9 mouse cellular contexts compared by ENCODE assay signal in the genomic region with DNA sequence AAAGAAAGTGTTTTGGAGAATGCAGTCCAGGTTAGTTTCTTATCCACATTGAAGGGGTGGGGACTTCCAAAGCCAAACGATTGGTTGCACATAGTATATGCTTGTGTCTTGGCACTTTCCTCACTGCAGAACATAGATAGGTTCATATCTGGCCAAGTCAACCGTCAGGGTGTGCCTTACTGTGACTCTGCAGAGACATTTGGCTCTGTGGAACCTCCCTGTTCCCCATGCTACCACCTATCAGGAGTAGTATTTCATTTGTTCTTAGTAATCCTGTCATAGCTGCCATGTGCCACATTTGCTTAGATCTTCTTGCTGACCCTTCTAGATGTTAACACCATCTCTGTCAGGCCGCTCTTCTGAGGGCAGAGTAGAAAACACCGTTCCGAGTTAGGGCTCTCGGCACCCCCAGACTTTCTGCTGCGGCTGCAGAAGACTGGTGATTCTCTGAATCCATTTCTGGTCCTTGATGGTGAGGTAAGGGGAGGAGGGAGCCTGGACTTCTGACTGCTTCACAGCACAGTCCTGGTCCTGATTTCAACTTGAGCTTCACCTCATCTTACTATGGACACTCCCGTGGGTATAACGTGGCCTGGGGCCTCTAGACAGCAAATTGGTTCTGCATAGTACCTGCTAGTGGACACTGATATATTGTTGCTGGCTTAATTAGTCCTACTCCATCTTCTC. TPM values are rescaled to one million over a fixed set of nuclear protein-coding genes. Genes with fewer than 3 reads are reported as not detected.
DNase-seq lines count a peak whose midpoint lies in the region; ATAC-seq lines count a peak whose summit lies in the region.
"Had no signal": no experiment of that assay in that cellular context is flagged by ENCODE, and none has a peak within 500 bp of the region (broad histone marks: within the 10 kb centered on the region; RNA-seq: fewer than 3 reads in every experiment).

No protein-coding gene starts in this region.

- H3K27ac ChIP-seq in limb, embryonic 11.5 days (replicated peaks; ENCODE audit: low read depth, low read length), result no peak overlapping the region
- H3K27ac ChIP-seq in limb, embryonic 10.5 days, result no peak overlapping the region
- 0 out of 2 replicates have a peak overlapping the region, but pooled peaks have one; percentile 11 for H3K27ac ChIP-seq in embryonic facial prominence, embryonic 15.5 days (replicated peaks)
- peak overlapping the region; percentile 98 for H3K27ac ChIP-seq in liver, embryonic 11.5 days (ENCODE audit: low read depth, low read length)
- H3K27ac ChIP-seq: left cerebral cortex, adult 2 months had no signal

- no peaks in the 10 kb centered on the region for H3K4me1 ChIP-seq in limb, embryonic 11.5 days (ENCODE audit: control insufficient read depth, insufficient read depth, low read length)
- no peaks in the 10 kb centered on the region for H3K4me1 ChIP-seq in limb, embryonic 10.5 days
- no peaks in the 10 kb centered on the region for H3K4me1 ChIP-seq in embryonic facial prominence, embryonic 15.5 days
- peaks cover 9% of the 10 kb centered on the region for H3K4me1 ChIP-seq in liver, embryonic 11.5 days (replicated peaks; ENCODE audit: control insufficient read depth, insufficient read depth, low read length)

- DNase-seq in limb, embryonic 11.5 days (ENCODE audit: low spot score), result no peak
- no peak for DNase-seq in limb, embryonic 10.5 days (ENCODE audit: low spot score)
- peak; percentile 57 for DNase-seq in liver, embryonic 11.5 days (ENCODE audit: low spot score)
- peak; percentile 65 to 70 for DNase-seq in spleen, postnatal 4 days (ENCODE audit: low spot score in 2 of 2)
- DNase-seq in layer of hippocampus, adult 9-10 months (ENCODE audit: low spot score), result no peak
- no peak for DNase-seq in ovary, postnatal 14 days (ENCODE audit: low spot score)
- DNase-seq: thymus, postnatal 36 days had no signal

- no peak overlapping the region for H3K4me2 ChIP-seq in limb, embryonic 11.5 days (ENCODE audit: low read depth, severe bottlenecking)
- no peak overlapping the region for H3K4me2 ChIP-seq in embryonic facial prominence, embryonic 15.5 days (replicated peaks)
- peak overlapping the region; percentile 61 for H3K4me2 ChIP-seq in liver, embryonic 11.5 days

- ATAC-seq in limb, embryonic 11.5 days (ENCODE audit: insufficient number of reproducible peaks, low FRiP score, low TSS enrichment, low read depth), result 0 out of 2 replicates have a peak, but pooled peaks have one; percentile 21
- no peak for ATAC-seq in embryonic facial prominence, embryonic 15.5 days (ENCODE audit: insufficient number of reproducible peaks, low FRiP score, low TSS enrichment, low read depth)
- peak; percentile 100 for ATAC-seq in liver, embryonic 11.5 days (replicated peaks; ENCODE audit: low FRiP score)

- no peaks in the 10 kb centered on the region for H3K36me3 ChIP-seq in limb, embryonic 11.5 days (ENCODE audit: control insufficient read depth, insufficient read depth, low read length)
- no peaks in the 10 kb centered on the region for H3K36me3 ChIP-seq in limb, embryonic 10.5 days
- H3K36me3 ChIP-seq in embryonic facial prominence, embryonic 15.5 days, result no peaks in the 10 kb centered on the region
- peaks cover under 1% of the 10 kb centered on the region; the same call in 1 of the 2 replicates for H3K36me3 ChIP-seq in liver, embryonic 11.5 days (ENCODE audit: control insufficient read depth, insufficient read depth, low read length)

- no peaks in the 10 kb centered on the region for H3K9me3 ChIP-seq in limb, embryonic 11.5 days (ENCODE audit: control insufficient read depth, low read length)
- H3K9me3 ChIP-seq in limb, embryonic 10.5 days (replicated peaks), result no peaks in the 10 kb centered on the region
- no peaks in the 10 kb centered on the region for H3K9me3 ChIP-seq in embryonic facial prominence, embryonic 15.5 days (replicated peaks)
- 0 out of 2 replicates have a peak, but pooled peaks cover 1% of the 10 kb centered on the region for H3K9me3 ChIP-seq in liver, embryonic 11.5 days (ENCODE audit: control insufficient read depth, low read length)

- 79% methylated on average over 9 of the region's 9 CpGs for WGBS in limb, embryonic 11.5 days
- WGBS in limb, embryonic 10.5 days, result 83% methylated on average over 9 of the region's 9 CpGs
- 77% methylated on average over 9 of the region's 9 CpGs for WGBS in embryonic facial prominence, embryonic 15.5 days
- WGBS in liver, embryonic 11.5 days, result 62% methylated on average over 9 of the region's 9 CpGs

- no peak overlapping the region for H3K9ac ChIP-seq in limb, embryonic 11.5 days (ENCODE audit: low read length)
- H3K9ac ChIP-seq in embryonic facial prominence, embryonic 15.5 days, result no peak overlapping the region
- peak overlapping the region; percentile 62 for H3K9ac ChIP-seq in liver, embryonic 11.5 days (ENCODE audit: low read depth, low read length)

- no peak overlapping the region for H3K4me3 ChIP-seq in limb, embryonic 11.5 days (ENCODE audit: low read depth, low read length)
- no peak overlapping the region for H3K4me3 ChIP-seq in limb, embryonic 10.5 days
- H3K4me3 ChIP-seq in embryonic facial prominence, embryonic 15.5 days (replicated peaks), result no peak overlapping the region
- H3K4me3 ChIP-seq in liver, embryonic 11.5 days (ENCODE audit: low read depth, low read length), result peak overlapping the region; percentile 40
- H3K4me3 ChIP-seq: left cerebral cortex, adult 2 months had no signal

- no peaks in the 10 kb centered on the region for H3K27me3 ChIP-seq in limb, embryonic 11.5 days (ENCODE audit: control insufficient read depth, insufficient read depth, low read length)
- H3K27me3 ChIP-seq in limb, embryonic 10.5 days (ENCODE audit: low read depth, poor library complexity, severe bottlenecking), result no peaks in the 10 kb centered on the region
- no peaks in the 10 kb centered on the region for H3K27me3 ChIP-seq in embryonic facial prominence, embryonic 15.5 days
- H3K27me3 ChIP-seq in liver, embryonic 11.5 days (replicated peaks; ENCODE audit: control insufficient read depth, insufficient read depth, low read length), result no peaks in the 10 kb centered on the region

RNA-seq across cellular contexts. Expression of a gene that starts 34.3 kb away (rescaled TPM):
- 1.6 and 2.1 TPM in 2 replicates for polyA plus RNA-seq in limb, embryonic 11.5 days (2014; fragmentation: Nextera tagmentation; extraction: Ambion mirVana)
- polyA plus RNA-seq in limb, embryonic 10.5 days (2016; fragmentation: Nextera tagmentation; extraction: Ambion mirVana), result 1.7 and 2.0 TPM in 2 replicates
- polyA plus RNA-seq in embryonic facial prominence, embryonic 15.5 days (2015; fragmentation: Nextera tagmentation; extraction: Ambion mirVana), result 10.7 and 11.9 TPM in 2 replicates
- 42.2 and 44.2 TPM in 2 replicates for polyA plus RNA-seq in liver, embryonic 11.5 days (2014; fragmentation: Nextera tagmentation; extraction: Ambion mirVana)

Comparison
In these comparisons a context has a peak if more than half of its experiments do, and no peak if none do; other contexts are left out.
1. DNase-seq: peak in liver, embryonic 11.5 days (single experiment) and spleen, postnatal 4 days (2 of 2); none in limb, embryonic 11.5 days (single experiment), limb, embryonic 10.5 days (single experiment), layer of hippocampus, adult 9-10 months (single experiment) and ovary, postnatal 14 days (single experiment).
2. H3K27ac ChIP-seq: peak in embryonic facial prominence, embryonic 15.5 days (single experiment) and liver, embryonic 11.5 days (single experiment); none in limb, embryonic 11.5 days (single experiment) and limb, embryonic 10.5 days (single experiment).